Mouse (Mus musculus) cerebral cortex, adult 2 months (tissue): Measurements from ENCODE around the gene 1700109H08Rik.

ENCODE experiments used
- WGBS: fragments of 180-500 bp; shearing (Covaris S2); methylation state at CpG from one replicate; pipeline ENCODE4 v1.1.7; 2018; 5-methylcytosine and 5-hydroxymethylcytosine counted together

1700109H08Rik gene

GRCm38 (mm10) chr5:3600790-3601189 is 29.4 kb downstream of the 1700109H08Rik start:
- 89% methylated on average over 3 of the region's 3 CpGs for WGBS

- WGBS: 93% methylated on average over 9 of the region's 9 CpGs
Observed at GRCm38 (mm10) chr5:3607114-3607513, 35.7 kb downstream of the 1700109H08Rik start.

GRCm38 (mm10) chr5:3609241-3609640 is 37.9 kb downstream of the 1700109H08Rik start:
- 95% methylated on average over 7 of the region's 7 CpGs for WGBS

- WGBS: 98% methylated on average over 2 of the region's 2 CpGs
Observed at GRCm38 (mm10) chr5:3611835-3612234, 40.5 kb downstream of the 1700109H08Rik start.

GRCm38 (mm10) chr5:3620486-3620885 is 49.1 kb downstream of the 1700109H08Rik start:
- WGBS: 91% methylated on average over 7 of the region's 7 CpGs

- 95% methylated on average over 5 of the region's 5 CpGs for WGBS
Observed at GRCm38 (mm10) chr5:3630055-3630454, 58.7 kb downstream of the 1700109H08Rik start.

- WGBS: 69% methylated on average over 16 of the region's 16 CpGs
Observed at GRCm38 (mm10) chr5:3631512-3632271, 60.3 kb downstream of the 1700109H08Rik start.

GRCm38 (mm10) chr5:3632285-3632684 is 60.9 kb downstream of the 1700109H08Rik start:
- WGBS: 81% methylated on average over 5 of the region's 5 CpGs

- WGBS: 93% methylated on average over 13 of the region's 13 CpGs
Observed at GRCm38 (mm10) chr5:3633315-3633714, 61.9 kb downstream of the 1700109H08Rik start.

- 72% methylated on average over 4 of the region's 4 CpGs for WGBS
Observed at GRCm38 (mm10) chr5:3633951-3634350, 62.6 kb downstream of the 1700109H08Rik start.
